Comparison of ENCODE assay signal across 12 mouse cellular contexts in the genomic region with DNA sequence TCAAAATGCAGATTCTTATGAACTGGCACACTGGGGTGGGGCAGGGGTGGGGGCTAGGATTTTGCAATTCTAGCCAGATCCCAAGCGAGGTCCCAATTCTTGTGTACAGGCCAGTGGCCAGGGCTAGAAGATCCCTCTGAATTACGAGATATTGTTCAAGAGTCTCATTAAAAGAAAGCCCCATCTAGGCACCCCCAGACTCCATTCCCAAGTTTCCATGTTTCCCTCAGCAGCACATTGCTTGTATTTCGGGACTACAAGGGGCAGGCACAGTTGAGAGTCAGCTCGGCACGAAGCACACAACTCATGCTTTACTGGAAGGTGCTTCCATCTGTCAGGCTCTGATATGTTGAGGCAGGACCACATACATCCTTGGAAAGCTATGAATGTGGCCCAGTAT. TPM values are rescaled to one million over a fixed set of nuclear protein-coding genes. Genes with fewer than 3 reads are reported as not detected.
A peak's percentile ranks its signal among the peaks of the same experiment; 100 is the strongest.
DNase-seq lines count a peak whose midpoint lies in the region; ATAC-seq lines count a peak whose summit lies in the region.
"Had no signal": no experiment of that assay in that cellular context is flagged by ENCODE, and none has a peak within 500 bp of the region (broad histone marks: within the 10 kb centered on the region; RNA-seq: fewer than 3 reads in every experiment).

No protein-coding gene starts in this region.

- ATAC-seq in embryonic facial prominence, embryonic 12.5 days (ENCODE audit: insufficient number of reproducible peaks, insufficient read depth, low FRiP score, low TSS enrichment) = no peak
- no peak for ATAC-seq in kidney, embryonic 16.5 days (ENCODE audit: low FRiP score, low TSS enrichment)
- no peak for ATAC-seq in megakaryocyte, adult 5-6 weeks (ENCODE audit: poor library complexity, severe bottlenecking)
- ATAC-seq in stomach, embryonic 16.5 days (ENCODE audit: insufficient read depth, low FRiP score) = no peak
- no peak for ATAC-seq in forebrain, embryonic 15.5 days (replicated peaks)
- ATAC-seq: inflammation-experienced regulatory T-cells, adult 6 months had no signal

- WGBS in embryonic facial prominence, embryonic 12.5 days = 73% methylated on average over 5 of the region's 5 CpGs
- 71% methylated on average over 5 of the region's 5 CpGs for WGBS in embryonic facial prominence, embryonic 10.5 days
- 82% methylated on average over 5 of the region's 5 CpGs for WGBS in kidney, embryonic 16.5 days
- WGBS in stomach, embryonic 16.5 days = 75% methylated on average over 5 of the region's 5 CpGs
- WGBS in forebrain, embryonic 15.5 days = 72% methylated on average over 5 of the region's 5 CpGs

- H3K36me3 ChIP-seq in embryonic facial prominence, embryonic 12.5 days = no peaks in the 10 kb centered on the region
- H3K36me3 ChIP-seq in embryonic facial prominence, embryonic 10.5 days (replicated peaks) = no peaks in the 10 kb centered on the region
- no peaks in the 10 kb centered on the region for H3K36me3 ChIP-seq in kidney, embryonic 16.5 days (ENCODE audit: insufficient read depth, low read length)
- no peaks in the 10 kb centered on the region for H3K36me3 ChIP-seq in megakaryocyte, embryonic 14.5 days (replicated peaks; ENCODE audit: low read length)
- no peaks in the 10 kb centered on the region for H3K36me3 ChIP-seq in stomach, embryonic 16.5 days (ENCODE audit: control insufficient read depth, insufficient read depth, low read length)
- no peaks in the 10 kb centered on the region for H3K36me3 ChIP-seq in forebrain, embryonic 15.5 days
- H3K36me3 ChIP-seq: limb, embryonic 12.5 days; midbrain, embryonic 12.5 days had no signal

- DNase-seq in embryonic facial prominence, embryonic 10.5 days (ENCODE audit: low spot score) = no peak
- no peak for DNase-seq in kidney, adult 11 months
- DNase-seq: adrenal gland, postnatal 10 days had no signal

- H3K9me3 ChIP-seq in embryonic facial prominence, embryonic 12.5 days = no peaks in the 10 kb centered on the region
- H3K9me3 ChIP-seq in embryonic facial prominence, embryonic 10.5 days = no peaks in the 10 kb centered on the region
- H3K9me3 ChIP-seq in kidney, embryonic 16.5 days (ENCODE audit: low read length) = no peaks in the 10 kb centered on the region
- H3K9me3 ChIP-seq in megakaryocyte, embryonic 14.5 days = 0 out of 2 replicates have a peak, but pooled peaks cover 5% of the 10 kb centered on the region
- no peaks in the 10 kb centered on the region for H3K9me3 ChIP-seq in stomach, embryonic 16.5 days (replicated peaks; ENCODE audit: control insufficient read depth, low read length)
- H3K9me3 ChIP-seq in forebrain, embryonic 15.5 days = no peaks in the 10 kb centered on the region
- H3K9me3 ChIP-seq: limb, embryonic 12.5 days; midbrain, embryonic 12.5 days had no signal

- peak overlapping the region; percentile 2; the same call in 1 of the 2 replicates for H3K4me2 ChIP-seq in embryonic facial prominence, embryonic 12.5 days (replicated peaks)
- H3K4me2 ChIP-seq in kidney, embryonic 16.5 days (replicated peaks; ENCODE audit: low read depth, low read length) = peak overlapping the region; percentile 38; the same call in 1 of the 2 replicates
- peak overlapping the region; percentile 46 for H3K4me2 ChIP-seq in stomach, embryonic 16.5 days (ENCODE audit: low read depth, low read length)
- H3K4me2 ChIP-seq in forebrain, embryonic 15.5 days (replicated peaks) = no peak overlapping the region

- H3K27me3 ChIP-seq in embryonic facial prominence, embryonic 12.5 days = peaks cover 45% of the 10 kb centered on the region
- peaks cover 56% of the 10 kb centered on the region for H3K27me3 ChIP-seq in embryonic facial prominence, embryonic 10.5 days (replicated peaks; ENCODE audit: low read depth, poor library complexity, severe bottlenecking)
- H3K27me3 ChIP-seq in kidney, embryonic 16.5 days (ENCODE audit: insufficient read depth, low read length) = peaks cover 25% of the 10 kb centered on the region
- peaks cover 19% of the 10 kb centered on the region for H3K27me3 ChIP-seq in megakaryocyte, embryonic 14.5 days (replicated peaks)
- peaks cover 11% of the 10 kb centered on the region for H3K27me3 ChIP-seq in stomach, embryonic 16.5 days (ENCODE audit: control insufficient read depth, insufficient read depth, low read length)
- peaks cover 36% of the 10 kb centered on the region for H3K27me3 ChIP-seq in forebrain, embryonic 15.5 days

- no peak overlapping the region for H3K27ac ChIP-seq in embryonic facial prominence, embryonic 12.5 days
- no peak overlapping the region for H3K27ac ChIP-seq in embryonic facial prominence, embryonic 10.5 days (replicated peaks)
- H3K27ac ChIP-seq in kidney, embryonic 16.5 days (ENCODE audit: low read length) = no peak overlapping the region
- no peak overlapping the region for H3K27ac ChIP-seq in stomach, embryonic 16.5 days (ENCODE audit: low read length)
- no peak overlapping the region for H3K27ac ChIP-seq in forebrain, embryonic 15.5 days (replicated peaks)
- H3K27ac ChIP-seq: limb, embryonic 12.5 days; midbrain, embryonic 12.5 days had no signal

- H3K9ac ChIP-seq in embryonic facial prominence, embryonic 12.5 days = no peak overlapping the region
- H3K9ac ChIP-seq in kidney, embryonic 16.5 days (replicated peaks; ENCODE audit: low read length) = no peak overlapping the region
- H3K9ac ChIP-seq in stomach, embryonic 16.5 days (ENCODE audit: low read length) = no peak overlapping the region; the same call in 1 of the 2 replicates
- H3K9ac ChIP-seq in forebrain, embryonic 15.5 days (replicated peaks) = no peak overlapping the region
- H3K9ac ChIP-seq: limb, embryonic 12.5 days; midbrain, embryonic 12.5 days had no signal

- no peak overlapping the region for H3K4me3 ChIP-seq in embryonic facial prominence, embryonic 12.5 days
- H3K4me3 ChIP-seq in embryonic facial prominence, embryonic 10.5 days = no peak overlapping the region; the same call in 1 of the 2 replicates
- peak overlapping the region; percentile 21 for H3K4me3 ChIP-seq in kidney, embryonic 16.5 days (ENCODE audit: low read length)
- H3K4me3 ChIP-seq in megakaryocyte, embryonic 14.5 days (replicated peaks) = peak overlapping the region; percentile 84
- peak overlapping the region; percentile 27 for H3K4me3 ChIP-seq in stomach, embryonic 16.5 days (replicated peaks; ENCODE audit: low read length)
- no peak overlapping the region for H3K4me3 ChIP-seq in forebrain, embryonic 15.5 days
- H3K4me3 ChIP-seq: midbrain, embryonic 12.5 days had no signal

- peaks cover 27% of the 10 kb centered on the region for H3K4me1 ChIP-seq in embryonic facial prominence, embryonic 12.5 days
- H3K4me1 ChIP-seq in embryonic facial prominence, embryonic 10.5 days = peaks cover 48% of the 10 kb centered on the region
- peaks cover 18% of the 10 kb centered on the region for H3K4me1 ChIP-seq in kidney, embryonic 16.5 days (ENCODE audit: insufficient read depth, low read length)
- H3K4me1 ChIP-seq in megakaryocyte, embryonic 14.5 days = peaks cover 93% of the 10 kb centered on the region
- H3K4me1 ChIP-seq in stomach, embryonic 16.5 days (ENCODE audit: control insufficient read depth, insufficient read depth, low read length) = peaks cover 10% of the 10 kb centered on the region
- H3K4me1 ChIP-seq in forebrain, embryonic 15.5 days = peaks cover 25% of the 10 kb centered on the region

RNA-seq across cellular contexts. Expression of gene Thbd, which starts 3.1 kb away (rescaled TPM):
- 12.6 and 15.3 TPM in 2 replicates for polyA plus RNA-seq in embryonic facial prominence, embryonic 12.5 days (2016; fragmentation: Nextera tagmentation; extraction: Ambion mirVana)
- polyA plus RNA-seq in embryonic facial prominence, embryonic 10.5 days (2016; fragmentation: Nextera tagmentation; extraction: Ambion mirVana) = 6.3 and 7.3 TPM in 2 replicates
- 13.1 and 15.9 TPM in 2 replicates for polyA plus RNA-seq in kidney, embryonic 16.5 days (2015; fragmentation: Nextera tagmentation; extraction: Ambion mirVana)
- 1.2 TPM in 2 replicates for polyA plus RNA-seq in megakaryocyte, embryonic 14.5 days (2012; ENCODE audit: insufficient read depth, low replicate concordance)
- total RNA-seq in megakaryocyte, adult 5-6 weeks (2015) = 31.0 and 33.5 TPM in 2 replicates
- total RNA-seq in megakaryocyte, adult 5-6 weeks (2017) = 31.1 and 31.3 TPM in 2 replicates
- polyA plus RNA-seq in stomach, embryonic 16.5 days (2015; fragmentation: Nextera tagmentation; extraction: Ambion mirVana) = 33.7 and 37.3 TPM in 2 replicates
- 5.0 and 5.3 TPM in 2 replicates for polyA plus RNA-seq in forebrain, embryonic 15.5 days (2015; fragmentation: Nextera tagmentation; extraction: Ambion mirVana)

RNA-seq across cellular contexts. Expression of gene Sstr4, which starts 9.8 kb away (rescaled TPM):
- 2.4 and 2.7 TPM in 2 replicates for polyA plus RNA-seq in embryonic facial prominence, embryonic 12.5 days (2016; fragmentation: Nextera tagmentation; extraction: Ambion mirVana)
- 0.85 and 1.0 TPM in 2 replicates for polyA plus RNA-seq in embryonic facial prominence, embryonic 10.5 days (2016; fragmentation: Nextera tagmentation; extraction: Ambion mirVana)
- polyA plus RNA-seq in kidney, embryonic 16.5 days (2015; fragmentation: Nextera tagmentation; extraction: Ambion mirVana) = 0.15 and 0.72 TPM in 2 replicates
- not detected in 2 replicates for polyA plus RNA-seq in megakaryocyte, embryonic 14.5 days (2012; ENCODE audit: insufficient read depth, low replicate concordance)
- 0.80 TPM in 1 of 2 replicates, not detected in the other for total RNA-seq in megakaryocyte, adult 5-6 weeks (2015)
- total RNA-seq in megakaryocyte, adult 5-6 weeks (2017) = 1.5 TPM in 1 of 2 replicates, not detected in the other
- polyA plus RNA-seq in stomach, embryonic 16.5 days (2015; fragmentation: Nextera tagmentation; extraction: Ambion mirVana) = 2.7 and 3.3 TPM in 2 replicates
- 1.2 and 1.5 TPM in 2 replicates for polyA plus RNA-seq in forebrain, embryonic 15.5 days (2015; fragmentation: Nextera tagmentation; extraction: Ambion mirVana)
- polyA plus RNA-seq: inflammation-experienced regulatory T-cells, adult 6 months had no signal

RNA-seq across cellular contexts. Expression of gene Cd93, which starts 38.5 kb away (rescaled TPM):
- 6.8 and 7.8 TPM in 2 replicates for polyA plus RNA-seq in embryonic facial prominence, embryonic 12.5 days (2016; fragmentation: Nextera tagmentation; extraction: Ambion mirVana)
- 5.1 and 5.6 TPM in 2 replicates for polyA plus RNA-seq in embryonic facial prominence, embryonic 10.5 days (2016; fragmentation: Nextera tagmentation; extraction: Ambion mirVana)
- 19.0 and 20.0 TPM in 2 replicates for polyA plus RNA-seq in kidney, embryonic 16.5 days (2015; fragmentation: Nextera tagmentation; extraction: Ambion mirVana)
- 1.2 TPM in 1 of 2 replicates, not detected in the other for polyA plus RNA-seq in megakaryocyte, embryonic 14.5 days (2012; ENCODE audit: insufficient read depth, low replicate concordance)
- 48.5 and 49.1 TPM in 2 replicates for total RNA-seq in megakaryocyte, adult 5-6 weeks (2015)
- 61.8 and 65.4 TPM in 2 replicates for total RNA-seq in megakaryocyte, adult 5-6 weeks (2017)
- 11.6 and 11.7 TPM in 2 replicates for polyA plus RNA-seq in stomach, embryonic 16.5 days (2015; fragmentation: Nextera tagmentation; extraction: Ambion mirVana)
- 6.2 and 6.5 TPM in 2 replicates for polyA plus RNA-seq in forebrain, embryonic 15.5 days (2015; fragmentation: Nextera tagmentation; extraction: Ambion mirVana)

Comparison
In these comparisons a context has a peak if more than half of its experiments do, and no peak if none do; other contexts are left out.
1. H3K4me3 ChIP-seq: peak in kidney, embryonic 16.5 days (single experiment), megakaryocyte, embryonic 14.5 days (single experiment) and stomach, embryonic 16.5 days (single experiment); none in embryonic facial prominence, embryonic 12.5 days (single experiment), embryonic facial prominence, embryonic 10.5 days (single experiment) and forebrain, embryonic 15.5 days (single experiment).